ENCODE assay signal across 9 mouse cellular contexts in the genomic region with DNA sequence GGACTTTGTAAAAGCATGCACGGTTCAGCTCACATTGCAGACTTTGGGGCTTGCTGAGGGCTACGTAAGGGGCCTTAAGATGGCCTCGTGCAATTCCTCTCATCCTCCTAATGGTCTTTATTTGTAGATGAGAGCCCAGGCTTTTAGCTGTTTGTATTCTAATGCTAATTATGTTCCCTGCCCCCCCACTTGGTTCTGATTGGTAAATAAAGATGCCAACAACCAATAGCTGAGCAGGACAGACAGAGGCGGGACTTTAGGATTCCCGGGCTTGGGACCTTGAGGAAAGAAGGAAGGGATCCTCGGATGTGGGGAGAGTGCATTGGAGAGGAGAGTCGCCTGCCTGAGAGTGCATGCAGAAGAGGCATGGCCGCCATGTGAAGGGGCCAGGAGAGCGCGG. TPM values are rescaled to one million over a fixed set of nuclear protein-coding genes. Genes with fewer than 3 reads are reported as not detected.
DNase-seq lines count a peak whose midpoint lies in the region; ATAC-seq and TF ChIP-seq lines count a peak whose summit lies in the region.
"Had no signal": no experiment of that assay in that cellular context is flagged by ENCODE, and none has a peak within 500 bp of the region (broad histone marks: within the 10 kb centered on the region; RNA-seq: fewer than 3 reads in every experiment).

No protein-coding gene starts in this region.

- no peak overlapping the region for H3K27ac ChIP-seq in heart, embryonic 13.5 days (replicated peaks)
- H3K27ac ChIP-seq in hindbrain, postnatal 0 days, result no peak overlapping the region
- no peak overlapping the region for H3K27ac ChIP-seq in midbrain, postnatal 0 days (ENCODE audit: low read depth, low read length)

- intact Hi-C loops in heart, postnatal 25 days (cut with DNase I), result loop anchor here (5.0 kb wide), 1 partner anchor 58 kb away; no protein-coding TSS in a partner anchor
- intact Hi-C loops in gastrocnemius, postnatal 14 days (cut with DNase I; ENCODE audit: low total_unique reads), result no loop called here

- WGBS in heart, embryonic 13.5 days, result 15% methylated on average over 10 of the region's 10 CpGs
- WGBS in hindbrain, postnatal 0 days, result 8% methylated on average over 10 of the region's 10 CpGs
- WGBS in midbrain, postnatal 0 days, result 7% methylated on average over 10 of the region's 10 CpGs

- no peaks in the 10 kb centered on the region for H3K9me3 ChIP-seq in heart, embryonic 13.5 days
- no peaks in the 10 kb centered on the region for H3K9me3 ChIP-seq in hindbrain, postnatal 0 days (ENCODE audit: low read length)
- H3K9me3 ChIP-seq in midbrain, postnatal 0 days (ENCODE audit: low read length), result no peaks in the 10 kb centered on the region

- H3K36me3 ChIP-seq in heart, embryonic 13.5 days, result no peaks in the 10 kb centered on the region
- no peaks in the 10 kb centered on the region for H3K36me3 ChIP-seq in hindbrain, postnatal 0 days (ENCODE audit: insufficient read depth, low read length)
- no peaks in the 10 kb centered on the region for H3K36me3 ChIP-seq in midbrain, postnatal 0 days (ENCODE audit: insufficient read depth, low read length)

- ATAC-seq in heart, embryonic 13.5 days (ENCODE audit: extremely low read depth, insufficient number of reproducible peaks, low FRiP score, low TSS enrichment), result no peak
- peak; percentile 54; the same call in 1 of the 2 replicates for ATAC-seq in hindbrain, postnatal 0 days
- ATAC-seq in midbrain, postnatal 0 days (ENCODE audit: low FRiP score), result no peak

- TF ChIP-seq CTCF in hindbrain, postnatal 0 days (IDR thresholded peaks at IDR 0.05; ENCODE audit: low read depth), result no peak
- TF ChIP-seq CTCF in midbrain, postnatal 0 days (IDR thresholded peaks at IDR 0.05), result no peak

- 0 out of 2 replicates have a peak, but pooled peaks cover 5% of the 10 kb centered on the region for H3K27me3 ChIP-seq in heart, embryonic 13.5 days (replicated peaks)
- H3K27me3 ChIP-seq in hindbrain, postnatal 0 days (ENCODE audit: insufficient read depth, low read length), result no peaks in the 10 kb centered on the region
- no peaks in the 10 kb centered on the region for H3K27me3 ChIP-seq in midbrain, postnatal 0 days (ENCODE audit: insufficient read depth, low read length)

- H3K4me1 ChIP-seq in heart, embryonic 13.5 days, result peaks cover 49% of the 10 kb centered on the region
- H3K4me1 ChIP-seq in hindbrain, postnatal 0 days (ENCODE audit: insufficient read depth, low read length), result peaks cover 10% of the 10 kb centered on the region; the same call in 1 of the 2 replicates
- no peaks in the 10 kb centered on the region for H3K4me1 ChIP-seq in midbrain, postnatal 0 days (ENCODE audit: insufficient read depth, low read length)

- H3K9ac ChIP-seq in heart, embryonic 13.5 days, result 0 out of 2 replicates have a peak overlapping the region, but pooled peaks have one; percentile 37
- no peak overlapping the region for H3K9ac ChIP-seq in hindbrain, postnatal 0 days (replicated peaks; ENCODE audit: low read length)
- no peak overlapping the region for H3K9ac ChIP-seq in midbrain, postnatal 0 days (replicated peaks; ENCODE audit: low read length, poor library complexity, severe bottlenecking)

- peak overlapping the region; percentile 22; the same call in 1 of the 2 replicates for H3K4me3 ChIP-seq in heart, embryonic 13.5 days
- no peak overlapping the region for H3K4me3 ChIP-seq in hindbrain, postnatal 0 days (ENCODE audit: low read length)
- no peak overlapping the region for H3K4me3 ChIP-seq in midbrain, postnatal 0 days (ENCODE audit: low read depth, low read length)

- no peak for DNase-seq in heart, postnatal 25 days (ENCODE audit: low spot score)
- peak; percentile 92 for DNase-seq in embryo, embryonic 11 days
- peak; percentile 78 for DNase-seq in hindbrain, postnatal 0 days (ENCODE audit: low spot score)
- DNase-seq in midbrain, postnatal 0 days (ENCODE audit: low spot score), result peak; percentile 75
- DNase-seq in spleen, adult 18-20 months, result no peak
- no peak for DNase-seq in adrenal gland, postnatal 4 days (ENCODE audit: low spot score in 2 of 2)
- DNase-seq in gastrocnemius, postnatal 14 days, result no peak
- DNase-seq: cerebellum, adult 18-20 months had no signal

- peak overlapping the region; percentile 56 for H3K4me2 ChIP-seq in heart, embryonic 13.5 days
- peak overlapping the region; percentile 46 for H3K4me2 ChIP-seq in hindbrain, postnatal 0 days (ENCODE audit: low read depth, low read length)
- peak overlapping the region; percentile 25 for H3K4me2 ChIP-seq in midbrain, postnatal 0 days (ENCODE audit: low read depth, low read length, poor library complexity, severe bottlenecking)

RNA-seq across cellular contexts. Expression of gene Rab4a, which starts 45.9 kb away (rescaled TPM):
- polyA plus RNA-seq in heart, embryonic 13.5 days (2015; fragmentation: Nextera tagmentation; extraction: Ambion mirVana), result 33.2 and 36.2 TPM in 2 replicates
- total RNA-seq in heart, postnatal 25 days (2021), result 1 to 10 TPM; 8.2 to 8.7 TPM
- 46.3 and 58.3 TPM in 2 replicates for total RNA-seq in hindbrain, postnatal 0 days (2014; rRNA removed)
- polyA plus RNA-seq in hindbrain, postnatal 0 days (2015; fragmentation: Nextera tagmentation; extraction: Ambion mirVana), result 94.7 and 96.8 TPM in 2 replicates
- total RNA-seq in midbrain, postnatal 0 days (2014; rRNA removed), result 54.2 and 59.8 TPM in 2 replicates
- polyA plus RNA-seq in midbrain, postnatal 0 days (2015; fragmentation: Nextera tagmentation; extraction: Ambion mirVana), result 97.7 and 101 TPM in 2 replicates
- total RNA-seq in adrenal gland, postnatal 4 days (2021), result 10 to 100 TPM; 29.5 to 30.9 TPM
- total RNA-seq in gastrocnemius, postnatal 14 days (2021), result 10 to 100 TPM; 13.3 to 14.4 TPM

Comparison
In these comparisons a context has a peak if more than half of its experiments do, and no peak if none do; other contexts are left out.
1. DNase-seq: peak in embryo, embryonic 11 days (single experiment), hindbrain, postnatal 0 days (single experiment) and midbrain, postnatal 0 days (single experiment); none in heart, postnatal 25 days (single experiment), spleen, adult 18-20 months (0 of 2), adrenal gland, postnatal 4 days (0 of 2) and gastrocnemius, postnatal 14 days (single experiment).
2. Peak in every context shown above with its lines, with median percentiles within 50 percentile points of each other: H3K4me2 ChIP-seq.